Mouse (Mus musculus): ENCODE measurements around the gene Sumo2. TPM values are rescaled to one million over a fixed set of nuclear protein-coding genes. Genes with fewer than 3 reads are reported as not detected.

Sumo2 gene
- polyA plus RNA-seq, 1 experiment from 2014 or later: 1,509 TPM

Other genes starting within 250 kb of the Sumo2 start
- 0.25 and 0.45 TPM in 2 replicates for gene Fads6, start 238.6 kb downstream of the Sumo2 start, polyA plus RNA-seq (2014; fragmentation: Nextera tagmentation; extraction: Ambion mirVana)
- not detected in 2 replicates for gene Otop2, start 229.1 kb downstream of the Sumo2 start, polyA plus RNA-seq (2014; fragmentation: Nextera tagmentation; extraction: Ambion mirVana)
- not detected in 2 replicates for gene Ush1g, start 214.2 kb downstream of the Sumo2 start, polyA plus RNA-seq (2014; fragmentation: Nextera tagmentation; extraction: Ambion mirVana)
- gene Otop3, start 201.5 kb downstream of the Sumo2 start, polyA plus RNA-seq (2014; fragmentation: Nextera tagmentation; extraction: Ambion mirVana): not detected in 2 replicates
- gene Hid1, start 168.5 kb downstream of the Sumo2 start, polyA plus RNA-seq (2014; fragmentation: Nextera tagmentation; extraction: Ambion mirVana): 22.3 and 26.0 TPM in 2 replicates
- gene Cdr2l, start 154.4 kb downstream of the Sumo2 start, polyA plus RNA-seq (2014; fragmentation: Nextera tagmentation; extraction: Ambion mirVana): 29.0 and 29.7 TPM in 2 replicates
- 253 and 265 TPM in 2 replicates for gene Mrpl58, start 132.5 kb downstream of the Sumo2 start, polyA plus RNA-seq (2014; fragmentation: Nextera tagmentation; extraction: Ambion mirVana)
- gene Atp5h, start 116.3 kb downstream of the Sumo2 start, polyA plus RNA-seq (2014; fragmentation: Nextera tagmentation; extraction: Ambion mirVana): 814 TPM in 2 replicates
- gene Kctd2, start 116.1 kb downstream of the Sumo2 start, polyA plus RNA-seq (2014; fragmentation: Nextera tagmentation; extraction: Ambion mirVana): 24.5 and 27.1 TPM in 2 replicates
- 0.16 and 0.23 TPM in 2 replicates for gene Trim80, start 95.7 kb downstream of the Sumo2 start, polyA plus RNA-seq (2014; fragmentation: Nextera tagmentation; extraction: Ambion mirVana)
- gene Slc16a5, start 73.8 kb downstream of the Sumo2 start, polyA plus RNA-seq (2014; fragmentation: Nextera tagmentation; extraction: Ambion mirVana): 0.16 and 0.24 TPM in 2 replicates
- 8.9 and 9.7 TPM in 2 replicates for gene Armc7, start 60.6 kb downstream of the Sumo2 start, polyA plus RNA-seq (2014; fragmentation: Nextera tagmentation; extraction: Ambion mirVana)
- 72.6 and 78.5 TPM in 2 replicates for gene Nt5c, start 44.4 kb downstream of the Sumo2 start, polyA plus RNA-seq (2014; fragmentation: Nextera tagmentation; extraction: Ambion mirVana)
- gene Jpt1, start 21.9 kb downstream of the Sumo2 start, polyA plus RNA-seq (2014; fragmentation: Nextera tagmentation; extraction: Ambion mirVana): 961 and 989 TPM in 2 replicates
- 236 and 245 TPM in 2 replicates for gene Nup85, start 28.2 kb upstream of the Sumo2 start, polyA plus RNA-seq (2014; fragmentation: Nextera tagmentation; extraction: Ambion mirVana)
- 93.9 and 95.3 TPM in 2 replicates for gene Mrps7, start 67.6 kb upstream of the Sumo2 start, polyA plus RNA-seq (2014; fragmentation: Nextera tagmentation; extraction: Ambion mirVana)
- 36.5 and 37.1 TPM in 2 replicates for gene Gga3, start 67.8 kb upstream of the Sumo2 start, polyA plus RNA-seq (2014; fragmentation: Nextera tagmentation; extraction: Ambion mirVana)
- 19.2 and 22.6 TPM in 2 replicates for gene Mif4gd, start 76.7 kb upstream of the Sumo2 start, polyA plus RNA-seq (2014; fragmentation: Nextera tagmentation; extraction: Ambion mirVana)
- gene Slc25a19, start 92.0 kb upstream of the Sumo2 start, polyA plus RNA-seq (2014; fragmentation: Nextera tagmentation; extraction: Ambion mirVana): 26.4 and 27.7 TPM in 2 replicates
- gene Grb2, start 172.3 kb upstream of the Sumo2 start, polyA plus RNA-seq (2014; fragmentation: Nextera tagmentation; extraction: Ambion mirVana): 63.0 and 71.4 TPM in 2 replicates
- 25.9 and 28.9 TPM in 2 replicates for gene Tmem94, start 229.2 kb upstream of the Sumo2 start, polyA plus RNA-seq (2014; fragmentation: Nextera tagmentation; extraction: Ambion mirVana)